Mouse (Mus musculus) CD4-positive naive resting alpha-beta T cell, adult 76 days (primary cell): ENCODE measurements around the gene Ssxa1. TPM values are rescaled to one million over a fixed set of nuclear protein-coding genes. Genes with fewer than 3 reads are reported as not detected.

Experiments
- total RNA-seq: library from RNA; stranded (reverse); gene quantifications from one replicate; pipeline ENCODE4 v1.2.4, GENCODE M21; 2023

Ssxa1 gene
- not detected for total RNA-seq

GRCm38 (mm10) chrX:21115520-21115919, at the start of gene Ssxa1:
Gene Ssxa1, plus strand, starts transcription at chrX:21115820.

GRCm38 (mm10) chrX:21068106-21068505, 47.5 kb upstream of the Ssxa1 start, which contains the start of gene Spaca5:
Gene Spaca5, plus strand, starts transcription at chrX:21068406.

GRCm38 (mm10) chrX:21088983-21089866, 26.4 kb upstream of the Ssxa1 start, which contains the start of gene Zfp300:
Gene Zfp300, minus strand, starts transcription at chrX:21089527.

Other genes starting within 250 kb of the Ssxa1 start
- 0.97 TPM for gene Timp1, start 245.7 kb upstream of the Ssxa1 start, total RNA-seq
- not detected for gene Syn1, start 194.8 kb upstream of the Ssxa1 start, total RNA-seq
- 22.7 TPM for gene Cfp, start 184.3 kb upstream of the Ssxa1 start, total RNA-seq
- gene Elk1, start 165.2 kb upstream of the Ssxa1 start, total RNA-seq = 17.1 TPM
- 39.2 TPM for gene Uxt, start 153.8 kb upstream of the Ssxa1 start, total RNA-seq
- gene Zfp182, start 53.5 kb upstream of the Ssxa1 start, total RNA-seq = 24.6 TPM
- gene Spaca5, start 47.4 kb upstream of the Ssxa1 start, total RNA-seq = not detected
- gene Zfp300, start 26.3 kb upstream of the Ssxa1 start, total RNA-seq = 1.1 TPM
- gene Gm21876, start 59.8 kb downstream of the Ssxa1 start, total RNA-seq = not detected